Mouse (Mus musculus): ENCODE results near the gene Pola1. TPM values are rescaled to one million over a fixed set of nuclear protein-coding genes. Genes with fewer than 3 reads are reported as not detected.
A peak's percentile ranks its signal among the peaks of the same experiment; 100 is the strongest.

The Pola1 gene
- polyA plus RNA-seq, 1 experiment from 2014 or later, result 9.0 TPM

DNA sequence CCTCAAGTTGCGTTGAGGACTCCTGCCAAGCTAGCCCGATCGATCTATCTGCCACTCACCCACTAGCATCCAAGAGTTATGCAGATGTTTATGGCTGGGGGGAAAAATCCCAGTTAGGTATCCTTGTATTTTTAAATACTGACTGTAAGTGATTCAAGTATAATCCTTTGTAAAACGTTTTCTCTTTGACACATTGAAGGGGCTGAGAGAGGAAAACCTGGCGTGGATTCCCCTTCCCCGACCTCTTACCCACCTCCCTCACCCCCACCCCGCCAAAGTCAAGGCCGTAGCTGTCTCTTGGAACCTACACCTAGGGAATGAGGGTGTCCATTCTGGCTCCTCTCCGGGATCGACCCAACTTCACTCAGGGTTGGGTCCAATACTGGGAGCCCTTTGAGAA, 346.9 kb downstream of the Pola1 start:
- no peaks in the 10 kb centered on the region for H3K36me3 ChIP-seq
- H3K4me3 ChIP-seq, result no peak overlapping the region
- H3K9ac ChIP-seq, result no peak overlapping the region
- peaks cover 86% of the 10 kb centered on the region for H3K27me3 ChIP-seq
- ATAC-seq (replicated peaks; ENCODE audit: insufficient number of reproducible peaks, insufficient read depth, low FRiP score, low read depth), result no peak
- 15% methylated on average over 10 of the region's 10 CpGs for WGBS
- no peak overlapping the region for H3K27ac ChIP-seq
- peaks cover 19% of the 10 kb centered on the region for H3K4me1 ChIP-seq (replicated peaks)
- H3K4me2 ChIP-seq, result no peak overlapping the region
- no peaks in the 10 kb centered on the region for H3K9me3 ChIP-seq (replicated peaks)

DNA sequence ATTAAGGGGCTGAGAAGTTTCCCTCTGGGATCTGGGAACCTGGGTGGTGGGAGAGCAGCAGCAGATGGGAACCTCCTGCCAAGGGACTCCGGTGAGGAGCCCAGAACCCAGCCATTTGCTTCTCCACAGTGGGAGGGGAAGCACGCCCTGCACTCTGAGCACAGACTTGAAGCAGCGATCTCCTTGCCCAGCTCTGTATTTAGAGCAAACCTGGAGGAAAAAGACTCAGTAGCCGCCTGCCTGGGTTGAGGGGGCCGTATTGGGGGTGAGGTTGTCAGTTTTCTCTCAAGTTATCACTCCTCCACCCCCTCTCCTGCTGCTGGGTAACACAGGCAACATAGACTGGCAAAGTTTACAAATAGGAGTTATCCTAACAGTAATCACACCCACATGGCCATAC, 350.2 kb downstream of the Pola1 start:
- Histone ChIP-seq H3K27ac (no peak overlapping the region), H3K9ac (no peak overlapping the region), H3K4me1 (replicated peaks) (peaks cover 8% of the 10 kb centered on the region; the same call in 1 of the 2 replicates), H3K9me3 (replicated peaks) (no peaks in the 10 kb centered on the region), H3K36me3 (no peaks in the 10 kb centered on the region), H3K4me2 (peak overlapping the region; percentile 43), H3K4me3 (0 out of 2 replicates have a peak overlapping the region, but pooled peaks have one; percentile 14), H3K27me3 (peaks cover 69% of the 10 kb centered on the region)
- ATAC-seq (replicated peaks; ENCODE audit: insufficient number of reproducible peaks, insufficient read depth, low FRiP score, low read depth), result no peak
- 15% methylated on average over 5 of the region's 5 CpGs for WGBS

DNA sequence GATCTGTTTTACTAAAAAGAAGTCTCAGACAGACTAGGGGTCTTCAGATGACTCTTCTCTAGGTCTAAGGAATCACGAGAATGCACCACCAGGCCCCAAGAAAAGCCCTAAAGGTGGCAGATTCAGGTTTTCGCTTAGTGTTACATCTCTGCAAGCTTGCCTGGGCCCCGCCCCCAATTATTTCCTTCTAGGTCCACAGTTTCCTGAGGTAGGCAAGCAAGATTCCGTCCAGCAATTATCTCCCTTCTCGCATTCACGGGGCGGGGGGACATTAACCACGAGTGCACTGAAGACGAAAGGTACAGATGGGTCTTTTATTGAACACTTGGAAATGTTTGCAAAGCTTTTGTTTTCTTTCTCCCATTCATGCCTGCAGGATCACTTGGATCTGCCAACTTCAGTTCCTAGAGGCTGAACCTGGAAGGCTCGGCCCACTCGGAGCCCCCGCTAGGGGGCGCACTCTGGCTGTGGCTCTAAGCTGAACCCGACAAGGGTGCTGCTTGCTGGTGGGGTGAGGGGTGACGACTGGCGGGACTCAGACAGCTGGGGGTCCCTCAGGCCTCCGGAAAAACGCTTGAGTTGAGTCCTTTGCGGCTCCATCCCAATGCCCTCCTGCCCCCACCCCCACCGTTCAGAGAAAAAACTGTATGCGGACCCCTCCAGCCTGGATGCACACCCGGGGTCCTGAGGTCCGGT, 350.8 kb downstream of the Pola1 start:
- 8% methylated on average over 23 of the region's 23 CpGs for WGBS
- Histone ChIP-seq H3K4me1 (replicated peaks) (0 out of 2 replicates have a peak, but pooled peaks cover 3% of the 10 kb centered on the region), H3K9me3 (replicated peaks) (no peaks in the 10 kb centered on the region), H3K9ac (no peak overlapping the region), H3K36me3 (no peaks in the 10 kb centered on the region), H3K27me3 (peaks cover 64% of the 10 kb centered on the region), H3K4me2 (peak overlapping the region; percentile 43), H3K4me3 (peak overlapping the region; percentile 14; the same call in 1 of the 2 replicates), H3K27ac (no peak overlapping the region)
- ATAC-seq (replicated peaks; ENCODE audit: insufficient number of reproducible peaks, insufficient read depth, low FRiP score, low read depth), result no peak

DNA sequence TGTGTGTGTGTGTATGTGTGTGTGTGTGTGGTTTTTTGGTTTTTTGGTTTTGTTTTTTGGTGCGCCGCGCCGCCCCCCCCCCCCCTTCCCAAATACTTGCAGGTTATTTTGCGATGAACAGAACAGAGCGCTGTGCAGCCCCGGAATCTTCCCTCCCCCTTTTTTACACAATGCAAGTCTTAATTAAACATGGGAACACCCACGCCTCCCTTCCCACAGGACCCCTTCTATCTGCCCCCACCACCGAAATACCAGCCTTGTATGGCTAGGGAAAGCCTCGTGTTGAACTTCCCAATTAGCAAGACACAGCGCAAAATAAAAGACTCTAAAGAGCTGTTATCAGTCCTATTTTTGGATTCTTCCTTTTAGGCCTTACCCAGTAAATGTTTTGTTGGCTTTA, 352.0 kb downstream of the Pola1 start:
- H3K4me3 ChIP-seq, result no peak overlapping the region
- no peaks in the 10 kb centered on the region for H3K36me3 ChIP-seq
- no peak for ATAC-seq (replicated peaks; ENCODE audit: insufficient number of reproducible peaks, insufficient read depth, low FRiP score, low read depth)
- WGBS, result 37% methylated on average over 4 of the region's 11 CpGs
- no peak overlapping the region for H3K4me2 ChIP-seq
- H3K4me1 ChIP-seq (replicated peaks), result 0 out of 2 replicates have a peak, but pooled peaks cover 3% of the 10 kb centered on the region
- H3K27ac ChIP-seq, result no peak overlapping the region
- H3K27me3 ChIP-seq, result peaks cover 52% of the 10 kb centered on the region
- H3K9me3 ChIP-seq (replicated peaks), result no peaks in the 10 kb centered on the region
- no peak overlapping the region for H3K9ac ChIP-seq

DNA sequence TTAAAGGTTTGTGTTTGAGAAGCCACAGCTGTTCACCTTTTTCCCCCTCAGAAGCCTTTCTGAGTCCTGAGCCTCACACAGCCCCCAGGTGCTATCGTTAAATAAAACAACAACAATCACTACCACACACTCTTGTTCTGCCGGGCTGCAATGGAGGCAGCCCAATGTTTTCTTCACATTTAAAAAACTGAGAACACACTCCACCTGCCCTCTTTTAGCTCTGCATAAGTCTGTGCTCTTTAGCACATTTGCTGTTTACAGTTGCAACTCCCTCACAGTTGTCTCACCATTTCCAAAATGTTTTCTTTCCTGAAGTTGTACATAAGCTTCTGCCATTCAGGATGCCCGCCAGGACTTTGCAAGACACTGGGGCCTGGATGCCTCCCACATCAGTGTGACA, 356.3 kb downstream of the Pola1 start:
- 41% methylated on average over 3 of the region's 3 CpGs for WGBS
- Histone ChIP-seq H3K36me3 (no peaks in the 10 kb centered on the region), H3K4me2 (no peak overlapping the region), H3K4me1 (replicated peaks) (no peaks in the 10 kb centered on the region), H3K27ac (no peak overlapping the region), H3K4me3 (no peak overlapping the region), H3K9me3 (replicated peaks) (no peaks in the 10 kb centered on the region), H3K9ac (no peak overlapping the region), H3K27me3 (peaks cover 15% of the 10 kb centered on the region)
- no peak for ATAC-seq (replicated peaks; ENCODE audit: insufficient number of reproducible peaks, insufficient read depth, low FRiP score, low read depth)

Other genes starting within 250 kb of the Pola1 start
- gene Pcyt1b, start 22.7 kb upstream of the Pola1 start, polyA plus RNA-seq (2015; fragmentation: Nextera tagmentation; extraction: Ambion mirVana), result 0.69 and 1.1 TPM in 2 replicates
- 94.9 and 97.2 TPM in 2 replicates for gene Pdk3, start 200.0 kb upstream of the Pola1 start, polyA plus RNA-seq (2015; fragmentation: Nextera tagmentation; extraction: Ambion mirVana)

Data from heart, embryonic 15.5 days (tissue).